Mouse (Mus musculus) skeletal muscle tissue, adult 2 months (tissue): ENCODE data around the gene Atxn2.
"Not testable (repeated sequence)": the region's sequence is repeated elsewhere in the genome, so short reads cannot be mapped to it uniquely, and the experiment has no call there.

Experiments
- DNase-seq: peaks from one replicate; pipeline ENCODE4 v3.0.0-alpha.2; 2012; ENCODE audit warnings: low read depth, low spot score

The Atxn2 gene

GRCm38 (mm10) chr5:121710851-121711173 is 325 bp upstream of the Atxn2 start:
- no peak for DNase-seq

- DNase-seq = no peak
Measured at GRCm38 (mm10) chr5:121711928-121712231, 743 bp downstream of the Atxn2 start.

- DNase-seq = no peak
Measured at GRCm38 (mm10) chr5:121712232-121712933, 1.2 kb downstream of the Atxn2 start.

GRCm38 (mm10) chr5:121712934-121713538 is 1.9 kb downstream of the Atxn2 start:
- peak; percentile 57 for DNase-seq

GRCm38 (mm10) chr5:121714331-121714730 is 3.2 kb downstream of the Atxn2 start:
- DNase-seq = no peak

- DNase-seq = no peak
Measured at GRCm38 (mm10) chr5:121714928-121715327, 3.8 kb downstream of the Atxn2 start.

GRCm38 (mm10) chr5:121718462-121718861 is 7.3 kb downstream of the Atxn2 start:
- no peak for DNase-seq

GRCm38 (mm10) chr5:121720888-121721585 is 9.9 kb downstream of the Atxn2 start:
- DNase-seq = no peak

GRCm38 (mm10) chr5:121721841-121722240 is 10.7 kb downstream of the Atxn2 start:
- no peak for DNase-seq

GRCm38 (mm10) chr5:121724678-121725077 is 13.5 kb downstream of the Atxn2 start:
- DNase-seq = no peak

- no peak for DNase-seq
Measured at GRCm38 (mm10) chr5:121730057-121730456, 18.9 kb downstream of the Atxn2 start.

- DNase-seq = no peak
Measured at GRCm38 (mm10) chr5:121736641-121737040, 25.5 kb downstream of the Atxn2 start.

- not testable (repeated sequence) for DNase-seq
Measured at GRCm38 (mm10) chr5:121738162-121738561, 27.0 kb downstream of the Atxn2 start.

- DNase-seq = no peak
Measured at GRCm38 (mm10) chr5:121738576-121739191, 27.5 kb downstream of the Atxn2 start.

- no peak for DNase-seq
Measured at GRCm38 (mm10) chr5:121740516-121740915, 29.4 kb downstream of the Atxn2 start.

GRCm38 (mm10) chr5:121742915-121743314 is 31.8 kb downstream of the Atxn2 start:
- no peak for DNase-seq

- not testable (repeated sequence) for DNase-seq
Measured at GRCm38 (mm10) chr5:121747884-121748594, 36.9 kb downstream of the Atxn2 start.

GRCm38 (mm10) chr5:121749633-121750032 is 38.5 kb downstream of the Atxn2 start:
- no peak for DNase-seq

- DNase-seq = no peak
Measured at GRCm38 (mm10) chr5:121757900-121758299, 46.8 kb downstream of the Atxn2 start.

GRCm38 (mm10) chr5:121758341-121758740 is 47.2 kb downstream of the Atxn2 start:
- peak; percentile 49 for DNase-seq

- DNase-seq = no peak
Measured at GRCm38 (mm10) chr5:121759921-121760320, 48.8 kb downstream of the Atxn2 start.

- DNase-seq = no peak
Measured at GRCm38 (mm10) chr5:121761459-121761858, 50.3 kb downstream of the Atxn2 start.
